Mouse (Mus musculus) kidney, adult 2 months (tissue): Measurements from ENCODE around the gene Rmi1.

Experiments used
- CTCF ChIP-seq: fragments of 200-500 bp; conservative IDR thresholded peaks from 2 replicates; pipeline ENCODE4 v1.5.1; 2011; ENCODE audit warnings: low read depth, mild to moderate bottlenecking, control low read depth, low read length, moderate library complexity, mixed read lengths; ENCODE audit not compliant: insufficient read depth, insufficient read length
- POLR2A ChIP-seq: fragments of 200-500 bp; IDR thresholded peaks from one replicate; pipeline ENCODE4 v1.6.1; 2011; ENCODE audit warnings: low read depth, low read length, control low read depth

- TF ChIP-seq CTCF, result no peak
- TF ChIP-seq POLR2A, result no peak
These were observed 54.5 kb downstream of the Rmi1 start for GRCm38 (mm10) chr13:58456547-58456946.
